Mouse (Mus musculus): Measurements from ENCODE around the gene Slc15a2.

- TF ChIP-seq CTCF (IDR thresholded peaks at IDR 0.05; ENCODE audit: low read depth): no peak
- TF ChIP-seq EP300 (IDR thresholded peaks at IDR 0.05; ENCODE audit: low read depth): no peak
These were observed 1.7 kb upstream of the Slc15a2 start for GRCm38 (mm10) chr16:36786466-36786865.

All from heart, postnatal 0 days (tissue).